Mouse (Mus musculus) CD4-positive naive resting alpha-beta T cell, adult 76 days (primary cell): ENCODE measurements around the gene Tas1r1. TPM values are rescaled to one million over a fixed set of nuclear protein-coding genes. Genes with fewer than 3 reads are reported as not detected.

Source experiments
- total RNA-seq: library from RNA; stranded (reverse); gene quantifications from one replicate; pipeline ENCODE4 v1.2.4, GENCODE M21; 2023

The Tas1r1 gene
- total RNA-seq = not detected

GRCm38 (mm10) chr4:152038225-152038984 is at the start of gene Tas1r1:
Gene Tas1r1 (minus strand): TSS chr4:152038568.

GRCm38 (mm10) chr4:152072121-152072601 is 33.8 kb upstream of the Tas1r1 start, which contains the start of gene Plekhg5:
Gene Plekhg5 (plus strand): TSS chr4:152072498.

GRCm38 (mm10) chr4:152038985-152039830 is 840 bp upstream of the Tas1r1 start, which contains the start of gene Nol9:
Gene Nol9 (plus strand): TSS chr4:152039321.

GRCm38 (mm10) chr4:152027524-152027923 is 10.8 kb downstream of the Tas1r1 start, which contains the start of gene Zbtb48:
Gene Zbtb48 (minus strand): TSS chr4:152027671.

GRCm38 (mm10) chr4:152008622-152009075 is 29.7 kb downstream of the Tas1r1 start, which contains the start of gene Klhl21:
Gene Klhl21 (plus strand): TSS chr4:152008803.

GRCm38 (mm10) chr4:151996173-151996950 is 42.0 kb downstream of the Tas1r1 start, which contains the start of gene Phf13:
Gene Phf13 (minus strand): TSS chr4:151996258.

GRCm38 (mm10) chr4:151988342-151989109 is 49.8 kb downstream of the Tas1r1 start, which contains the start of gene Thap3:
Gene Thap3 (minus strand): TSS chr4:151988997.

Other genes starting within 250 kb of the Tas1r1 start
- gene Camta1, start 176.7 kb downstream of the Tas1r1 start, total RNA-seq = 38.0 TPM
- 44.3 TPM for gene Dnajc11, start 104.9 kb downstream of the Tas1r1 start, total RNA-seq
- 38.5 TPM for gene Thap3, start 49.6 kb downstream of the Tas1r1 start, total RNA-seq
- 14.7 TPM for gene Phf13, start 42.3 kb downstream of the Tas1r1 start, total RNA-seq
- 32.2 TPM for gene Klhl21, start 29.8 kb downstream of the Tas1r1 start, total RNA-seq
- 20.2 TPM for gene Zbtb48, start 10.9 kb downstream of the Tas1r1 start, total RNA-seq
- 42.2 TPM for gene Nol9, start 753 bp upstream of the Tas1r1 start, total RNA-seq
- 2.8 TPM for gene Plekhg5, start 33.9 kb upstream of the Tas1r1 start, total RNA-seq
- gene Tnfrsf25, start 77.4 kb upstream of the Tas1r1 start, total RNA-seq = 36.5 TPM
- gene Espn, start 113.8 kb upstream of the Tas1r1 start, total RNA-seq = 2.7 TPM
- gene Hes2, start 120.3 kb upstream of the Tas1r1 start, total RNA-seq = not detected
- 6.3 TPM for gene Acot7, start 139.6 kb upstream of the Tas1r1 start, total RNA-seq
- 0.23 TPM for gene Gpr153, start 235.7 kb upstream of the Tas1r1 start, total RNA-seq